Mouse (Mus musculus) mammary gland, adult 2 months (tissue): ENCODE measurements around the gene Gm44973. TPM values are rescaled to one million over a fixed set of nuclear protein-coding genes. Genes with fewer than 3 reads are reported as not detected.

ENCODE experiments used
- polyA plus RNA-seq: library from polyadenylated mRNA; depleted of rRNA; stranded (reverse); fragments of >200 nt; gene quantifications from 2 replicates; pipeline ENCODE4 v1.2.3, GENCODE M21; 2012; ENCODE audit warnings: low replicate concordance; rRNA removed

Gene Gm44973
- not detected in 2 replicates for polyA plus RNA-seq

GRCm38 (mm10) chr7:5015118-5016001, at the start of gene Gm44973:
Gene Gm44973, plus strand, starts transcription at chr7:5015496.

GRCm38 (mm10) chr7:4971068-4971467, 44.2 kb upstream of the Gm44973 start, which contains the start of gene Sbk3:
Gene Sbk3, minus strand, starts transcription at chr7:4971168.

DNA sequence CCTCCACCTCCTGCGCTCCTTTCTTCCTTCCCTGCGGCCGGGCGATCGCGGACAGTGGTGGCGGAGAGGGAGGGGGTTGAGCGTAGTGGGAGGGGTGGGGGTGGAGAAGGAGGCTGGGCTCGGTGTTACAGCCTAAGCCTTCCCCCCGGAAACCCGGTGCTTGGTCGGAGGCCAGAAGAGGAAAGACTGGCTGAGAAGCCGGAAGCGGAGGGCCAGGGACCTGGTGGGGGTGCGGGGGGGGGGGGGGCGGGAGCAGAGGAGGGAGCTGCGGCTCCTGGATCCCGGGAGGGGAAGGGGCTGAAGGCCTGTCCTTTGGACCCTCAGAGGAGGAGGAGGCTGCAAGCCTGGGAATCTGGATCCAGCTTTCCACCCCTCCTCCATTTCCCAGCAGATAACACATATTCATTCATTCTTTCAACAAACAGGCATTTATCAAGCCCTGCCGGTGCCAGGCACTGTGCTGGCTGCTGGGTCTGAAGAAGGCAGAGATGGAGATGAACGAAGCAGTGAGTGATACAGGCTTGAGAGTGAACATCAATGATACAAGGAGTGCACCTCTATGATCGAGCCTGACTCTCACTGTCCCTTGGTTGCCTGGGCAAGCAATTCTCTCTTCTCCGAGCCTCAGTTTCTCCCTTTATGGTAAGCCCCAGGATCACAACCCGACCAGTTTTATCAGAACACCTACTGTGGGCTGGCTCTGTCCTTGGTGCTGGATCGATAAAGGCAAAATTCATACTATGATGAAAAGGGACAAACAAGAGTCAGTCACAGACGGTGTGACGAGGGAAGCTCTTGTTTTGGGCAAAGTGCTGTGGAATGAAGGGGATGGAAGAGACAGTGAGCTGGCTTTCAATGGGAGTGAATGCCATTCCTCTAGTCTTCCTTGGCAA, 19.0 kb upstream of the Gm44973 start, which contains the start of gene Zfp579:
Gene Zfp579 (minus strand): TSS at position 156 of the 893 bp plus-strand sequence.

DNA sequence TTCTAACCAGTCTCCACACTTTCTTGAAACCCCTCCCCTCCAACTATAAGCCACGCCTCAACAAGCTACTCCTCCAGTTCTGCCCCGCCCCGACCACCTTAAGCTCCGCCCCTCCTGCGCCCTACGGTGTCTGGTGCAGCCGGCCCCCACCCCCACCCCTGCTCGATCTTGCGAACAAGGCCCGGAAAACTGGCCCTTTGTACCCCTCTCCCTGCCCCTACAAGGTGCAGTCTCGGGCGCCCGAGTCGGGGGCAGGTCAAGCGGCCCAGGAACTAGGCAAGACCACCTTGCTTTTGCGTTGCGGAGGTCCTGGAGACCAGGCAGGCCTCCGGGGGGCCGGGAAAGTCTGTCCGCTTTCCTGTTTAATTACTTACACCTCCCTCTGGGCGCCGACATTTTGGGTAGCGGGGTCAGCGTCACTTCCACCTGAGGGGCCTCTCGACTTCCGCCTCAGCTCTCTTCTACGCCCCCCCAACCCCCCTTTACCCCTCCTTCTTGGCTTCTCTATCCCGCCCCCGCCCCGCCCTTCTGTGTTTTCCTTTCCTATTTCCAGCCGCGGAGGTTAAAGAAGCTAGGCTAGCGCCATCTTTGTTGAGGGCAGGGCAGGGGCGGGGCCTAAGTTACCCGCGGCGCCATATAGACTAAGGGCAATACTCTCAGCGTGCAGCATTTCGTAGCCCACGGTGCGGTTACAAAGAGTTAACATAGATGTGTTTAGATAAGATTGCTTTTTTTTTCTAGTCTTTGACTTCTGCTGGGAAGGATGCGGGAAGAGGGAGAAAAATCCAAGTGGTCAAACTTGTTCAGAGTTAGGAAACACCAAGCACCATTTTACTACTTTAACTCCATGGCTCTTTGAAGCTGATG, 812 bp upstream of the Gm44973 start, which contains the start of the genes Zfp524 and Fiz1:
Gene Zfp524 (plus strand): TSS at position 165 of the 867 bp plus-strand sequence.
Gene Fiz1 (minus strand): TSS at position 447 of the 867 bp plus-strand sequence.

DNA sequence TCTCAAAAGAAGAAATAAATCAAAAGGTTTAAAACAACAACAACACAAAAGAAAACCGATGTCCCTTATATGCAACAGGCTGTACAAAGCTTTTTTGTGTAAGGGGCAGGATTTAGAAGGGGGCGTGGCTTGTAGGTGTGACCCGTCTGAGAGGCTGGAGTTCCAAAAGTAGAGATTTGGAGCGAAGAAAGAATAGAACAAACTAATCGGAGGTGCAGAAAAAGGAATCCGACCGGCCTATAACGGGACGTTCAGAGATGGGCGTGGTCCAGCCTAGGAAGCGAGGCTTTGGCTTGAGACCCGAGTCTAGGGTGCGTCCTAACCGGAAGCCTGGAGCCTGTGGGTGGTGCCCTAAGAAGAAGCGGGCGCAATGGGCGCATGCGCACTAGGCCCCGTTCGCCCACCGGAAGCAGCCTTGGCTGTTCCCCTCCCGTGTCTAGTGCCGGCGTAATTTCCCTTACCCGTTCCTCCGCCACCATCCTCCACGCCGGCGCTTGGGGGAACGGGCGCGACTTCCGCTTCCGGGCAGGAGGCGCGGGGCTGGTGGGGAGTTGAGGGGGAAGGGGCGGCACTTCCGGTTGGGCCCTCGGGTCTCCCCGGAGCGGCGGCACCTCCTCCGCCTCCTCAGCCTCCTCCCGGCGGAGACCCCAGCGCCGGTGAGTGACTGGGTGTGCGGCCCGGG, 4.8 kb downstream of the Gm44973 start, which contains the start of the genes Zfp865 and Ccdc106:
Gene Zfp865 (plus strand): TSS at position 377 of the 682 bp plus-strand sequence.
Gene Ccdc106 (plus strand): TSS at position 554 of the 682 bp plus-strand sequence.

DNA sequence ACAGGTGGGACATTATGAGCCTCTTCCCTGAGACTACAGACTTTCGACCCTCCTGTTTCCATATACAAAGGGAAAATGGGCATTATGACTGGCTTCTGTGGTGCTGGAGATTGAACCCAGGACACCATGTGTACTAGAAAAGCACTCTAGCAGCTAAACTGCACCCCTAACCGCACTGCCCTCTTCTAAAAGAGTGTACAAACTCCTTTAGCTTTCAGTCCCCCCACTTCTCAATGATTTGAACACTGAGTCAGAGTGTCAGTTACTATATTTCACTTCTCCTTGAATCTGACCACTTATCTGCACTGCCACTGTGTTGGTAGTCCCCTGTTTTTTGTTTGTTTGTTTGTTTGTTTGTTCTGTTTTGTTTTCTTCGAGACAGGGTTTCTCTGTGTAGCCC, 18.5 kb downstream of the Gm44973 start, which contains the start of gene 4632433K11Rik:
Gene 4632433K11Rik (plus strand): TSS at position 301 of the 400 bp plus-strand sequence.

GRCm38 (mm10) chr7:5038109-5038732, 22.9 kb downstream of the Gm44973 start, which contains the start of gene Zfp784:
Gene Zfp784, minus strand, starts transcription at chr7:5038446.

GRCm38 (mm10) chr7:5051193-5052192, 36.2 kb downstream of the Gm44973 start, which contains the start of gene Zfp580:
Gene Zfp580, plus strand, starts transcription at chr7:5051538.

DNA sequence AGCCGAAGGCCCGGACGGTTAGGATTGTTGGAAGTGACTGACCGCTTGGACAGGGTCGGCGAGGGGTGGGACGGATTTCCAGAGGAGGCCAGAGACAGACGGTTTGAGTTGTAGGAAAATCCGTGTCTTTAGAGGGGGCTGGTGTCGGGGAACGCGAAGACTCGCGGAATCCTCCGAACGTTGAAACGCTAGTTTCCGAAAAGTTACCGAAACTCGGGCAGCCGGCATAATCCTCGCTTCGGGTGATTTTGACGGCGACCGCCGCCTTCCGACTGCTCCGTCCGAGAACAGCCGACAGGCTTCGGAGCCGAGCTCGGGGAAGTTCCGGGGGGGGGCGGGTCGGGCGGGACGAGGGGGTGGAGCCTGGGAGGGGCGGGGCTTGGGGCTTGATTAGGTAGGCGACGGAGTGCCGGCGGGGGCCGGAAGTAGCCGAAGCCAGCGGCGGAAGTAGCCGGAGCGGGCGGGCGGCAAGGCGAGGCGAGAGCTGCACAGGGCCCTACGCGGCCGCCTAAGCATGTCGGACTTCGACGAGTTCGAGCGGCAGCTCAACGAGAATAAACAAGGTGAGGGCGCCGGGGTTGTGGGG, 46.6 kb downstream of the Gm44973 start, which contains the start of gene U2af2:
Gene U2af2 (plus strand): TSS at position 370 of the 586 bp plus-strand sequence.

GRCm38 (mm10) chr7:5080010-5080751, 64.9 kb downstream of the Gm44973 start, which contains the start of gene Epn1:
Gene Epn1, plus strand, starts transcription at chr7:5080235.

Other genes starting within 250 kb of the Gm44973 start
- 0.10 TPM in 1 of 2 replicates, not detected in the other for gene Fam71e2, start 244.2 kb upstream of the Gm44973 start, polyA plus RNA-seq
- gene Il11, start 232.6 kb upstream of the Gm44973 start, polyA plus RNA-seq, result 0.36 and 0.78 TPM in 2 replicates
- not detected in 2 replicates for gene Tmem190, start 232.6 kb upstream of the Gm44973 start, polyA plus RNA-seq
- 18.4 and 84.5 TPM in 2 replicates for gene Tmem238, start 225.8 kb upstream of the Gm44973 start, polyA plus RNA-seq
- gene Rpl28, start 222.6 kb upstream of the Gm44973 start, polyA plus RNA-seq, result 252 and 384 TPM in 2 replicates
- 193 and 283 TPM in 2 replicates for gene Ube2s, start 202.9 kb upstream of the Gm44973 start, polyA plus RNA-seq
- 0.54 and 1.0 TPM in 2 replicates for gene Shisa7, start 170.8 kb upstream of the Gm44973 start, polyA plus RNA-seq
- gene Isoc2b, start 145.2 kb upstream of the Gm44973 start, polyA plus RNA-seq, result 39.7 and 42.5 TPM in 2 replicates
- gene Isoc2a, start 138.3 kb upstream of the Gm44973 start, polyA plus RNA-seq, result 45.1 and 54.4 TPM in 2 replicates
- 0.17 and 0.85 TPM in 2 replicates for gene Gm36210, start 109.0 kb upstream of the Gm44973 start, polyA plus RNA-seq
- gene Zfp628, start 100.3 kb upstream of the Gm44973 start, polyA plus RNA-seq, result 15.7 and 34.3 TPM in 2 replicates
- gene Nat14, start 93.5 kb upstream of the Gm44973 start, polyA plus RNA-seq, result 2.9 and 7.1 TPM in 2 replicates
- 17.9 and 19.0 TPM in 2 replicates for gene Ssc5d, start 89.7 kb upstream of the Gm44973 start, polyA plus RNA-seq
- gene Sbk2, start 51.1 kb upstream of the Gm44973 start, polyA plus RNA-seq, result 3.7 and 91.9 TPM in 2 replicates
- 0.25 and 1.3 TPM in 2 replicates for gene Sbk3, start 44.3 kb upstream of the Gm44973 start, polyA plus RNA-seq
- gene Zfp579, start 19.3 kb upstream of the Gm44973 start, polyA plus RNA-seq, result 72.4 and 81.0 TPM in 2 replicates
- gene Zfp524, start 1.1 kb upstream of the Gm44973 start, polyA plus RNA-seq, result 35.2 and 68.4 TPM in 2 replicates
- 34.7 and 40.0 TPM in 2 replicates for gene Fiz1, start 799 bp upstream of the Gm44973 start, polyA plus RNA-seq
- gene Zfp865, start 4.9 kb downstream of the Gm44973 start, polyA plus RNA-seq, result 33.5 and 79.1 TPM in 2 replicates
- 1.5 and 3.1 TPM in 2 replicates for gene Ccdc106, start 5.1 kb downstream of the Gm44973 start, polyA plus RNA-seq
- gene 4632433K11Rik, start 18.6 kb downstream of the Gm44973 start, polyA plus RNA-seq, result not detected in 2 replicates
- 4.6 and 5.6 TPM in 2 replicates for gene Zfp784, start 22.9 kb downstream of the Gm44973 start, polyA plus RNA-seq
- gene Zfp580, start 36.0 kb downstream of the Gm44973 start, polyA plus RNA-seq, result 19.3 and 35.9 TPM in 2 replicates
- 156 and 169 TPM in 2 replicates for gene U2af2, start 46.6 kb downstream of the Gm44973 start, polyA plus RNA-seq
- gene Epn1, start 64.7 kb downstream of the Gm44973 start, polyA plus RNA-seq, result 168 and 263 TPM in 2 replicates
- gene Rfpl4, start 101.5 kb downstream of the Gm44973 start, polyA plus RNA-seq, result not detected in 2 replicates
- gene Rasl2-9, start 110.5 kb downstream of the Gm44973 start, polyA plus RNA-seq, result 0.84 and 0.93 TPM in 2 replicates
- gene Vmn1r55, start 134.2 kb downstream of the Gm44973 start, polyA plus RNA-seq, result not detected in 2 replicates
- not detected in 2 replicates for gene Vmn1r56, start 181.3 kb downstream of the Gm44973 start, polyA plus RNA-seq
- gene Vmn1r57, start 203.0 kb downstream of the Gm44973 start, polyA plus RNA-seq, result not detected in 2 replicates